1 mouse cellular context compared by ENCODE assay signal in genomic region chrX:140520146-140521102, GRCm38 (mm10).
TF ChIP-seq lines count a peak whose summit lies in the region.

No protein-coding gene starts in this region.

TF ChIP-seq in MEL, 35 proteins besides CTCF, POLR2A, EP300 and RAD21 (continued from another document):
- TF ChIP-seq UBTF (IDR thresholded peaks at IDR 0.05; ENCODE audit: borderline replicate concordance, insufficient read depth, low read depth, low read length): no peak
- TF ChIP-seq ETS1 (IDR thresholded peaks at IDR 0.05; ENCODE audit: low read depth, low read length): peak; percentile 85
